Mouse (Mus musculus) ES-Bruce4 (cell line): ENCODE results near the gene BC034090. TPM values are rescaled to one million over a fixed set of nuclear protein-coding genes. Genes with fewer than 3 reads are reported as not detected.

ENCODE experiments used
- H3K27ac ChIP-seq: 2 replicates; pipeline ENCODE4 v1.5.1; 2012; ENCODE audit warnings: low read length, inconsistent platforms; ENCODE audit not compliant: insufficient read depth
- H3K27me3 ChIP-seq: 2 replicates; pipeline ENCODE4 v1.6.1; 2012; ENCODE audit warnings: mild to moderate bottlenecking, low read length, inconsistent platforms; ENCODE audit not compliant: control insufficient read depth, poor library complexity, insufficient read depth, severe bottlenecking
- H3K36me3 ChIP-seq: 2 replicates; pipeline ENCODE4 v1.6.1; 2012; ENCODE audit warnings: inconsistent platforms, mild to moderate bottlenecking, low read length, moderate library complexity; ENCODE audit not compliant: control insufficient read depth, poor library complexity, insufficient read depth, severe bottlenecking
- H3K4me1 ChIP-seq: one replicate; pipeline ENCODE4 v1.8.1; 2011; ENCODE audit warnings: low read length; ENCODE audit not compliant: control insufficient read depth, insufficient read depth
- H3K4me3 ChIP-seq: 2 replicates; pipeline ENCODE4 v1.5.1; 2011; ENCODE audit warnings: low read depth, mild to moderate bottlenecking, low read length
- H3K9ac ChIP-seq: 2 replicates; pipeline ENCODE4 v1.6.1; 2012; ENCODE audit warnings: low read depth, mild to moderate bottlenecking, inconsistent platforms; ENCODE audit not compliant: poor library complexity, severe bottlenecking
- H3K9me3 ChIP-seq: replicated peaks from 2 replicates; pipeline ENCODE4 v1.6.1; 2012; ENCODE audit warnings: mild to moderate bottlenecking, low read length, inconsistent platforms; ENCODE audit not compliant: control insufficient read depth, poor library complexity, insufficient read depth, severe bottlenecking
- CTCF ChIP-seq: IDR thresholded peaks from one replicate; pipeline ENCODE4 v1.8.1; 2011; ENCODE audit warnings: low read depth, low read length
- EP300 ChIP-seq: IDR thresholded peaks from 2 replicates; pipeline ENCODE4 v1.6.1; 2011; ENCODE audit warnings: low read depth, low read length; ENCODE audit not compliant: insufficient read depth
- POLR2A ChIP-seq: IDR thresholded peaks from one replicate; pipeline ENCODE4 v1.8.1; 2011; ENCODE audit warnings: low read length; ENCODE audit not compliant: insufficient read depth
- polyA plus RNA-seq: library from polyadenylated mRNA; stranded (reverse); fragments of >200 nt; gene quantifications from 2 replicates; pipeline ENCODE4 v1.2.4, GENCODE M21; 2011; ENCODE audit warnings: low read depth; ENCODE audit not compliant: missing spikeins, insufficient read depth, insufficient read length

BC034090 gene
- polyA plus RNA-seq, 1 experiment = 8.4 TPM

DNA sequence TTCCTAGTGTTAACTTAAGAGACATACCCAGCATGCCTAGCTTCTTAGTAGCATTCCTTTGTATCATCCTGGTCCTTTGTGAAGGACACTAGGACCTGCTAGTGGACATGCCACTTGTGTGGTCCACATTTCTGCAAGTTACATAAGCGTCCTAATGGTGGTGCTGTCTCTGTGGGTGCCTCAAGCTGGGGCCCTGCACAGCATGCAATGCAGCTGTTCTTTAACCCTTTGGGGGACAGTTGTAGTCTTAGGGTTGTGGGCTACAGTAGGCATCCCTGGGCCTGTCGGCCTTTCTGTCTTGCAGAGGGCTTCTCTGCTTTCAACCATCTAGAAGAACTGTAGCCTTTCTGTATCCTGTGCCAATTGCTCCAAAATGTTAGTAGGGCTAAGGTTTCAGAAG lies 43.3 kb downstream of the BC034090 start:
- H3K4me3 ChIP-seq = no peak overlapping the region
- no peak overlapping the region for H3K27ac ChIP-seq
- TF ChIP-seq EP300 = no peak
- no peak for TF ChIP-seq POLR2A
- TF ChIP-seq CTCF = no peak
- H3K9ac ChIP-seq = no peak overlapping the region
- no peaks in the 10 kb centered on the region for H3K36me3 ChIP-seq
- H3K9me3 ChIP-seq = no peaks in the 10 kb centered on the region
- no peaks in the 10 kb centered on the region for H3K27me3 ChIP-seq
- no peaks in the 10 kb centered on the region for H3K4me1 ChIP-seq

- Histone ChIP-seq H3K9ac (no peak overlapping the region), H3K36me3 (no peaks in the 10 kb centered on the region), H3K27ac (no peak overlapping the region), H3K9me3 (no peaks in the 10 kb centered on the region), H3K27me3 (no peaks in the 10 kb centered on the region), H3K4me3 (no peak overlapping the region), H3K4me1 (no peaks in the 10 kb centered on the region)
- no peak for TF ChIP-seq EP300
- TF ChIP-seq CTCF = no peak
- no peak for TF ChIP-seq POLR2A
Measured at GRCm38 (mm10) chr1:155199522-155199921, 44.7 kb downstream of the BC034090 start.

- Histone ChIP-seq H3K9me3 (no peaks in the 10 kb centered on the region), H3K4me3 (no peak overlapping the region), H3K27me3 (no peaks in the 10 kb centered on the region), H3K9ac (no peak overlapping the region), H3K27ac (no peak overlapping the region), H3K36me3 (no peaks in the 10 kb centered on the region), H3K4me1 (no peaks in the 10 kb centered on the region)
- no peak for TF ChIP-seq POLR2A
- no peak for TF ChIP-seq EP300
- TF ChIP-seq CTCF = no peak
Measured at GRCm38 (mm10) chr1:155196691-155197090, 47.6 kb downstream of the BC034090 start.

GRCm38 (mm10) chr1:155192805-155193368 lies 51.4 kb downstream of the BC034090 start:
- Histone ChIP-seq H3K9ac (no peak overlapping the region), H3K36me3 (no peaks in the 10 kb centered on the region), H3K4me3 (no peak overlapping the region), H3K27me3 (no peaks in the 10 kb centered on the region), H3K4me1 (no peaks in the 10 kb centered on the region), H3K9me3 (no peaks in the 10 kb centered on the region), H3K27ac (no peak overlapping the region)
- TF ChIP-seq CTCF (no peak), EP300 (no peak), POLR2A (no peak)

GRCm38 (mm10) chr1:155191671-155192070 lies 52.6 kb downstream of the BC034090 start:
- TF ChIP-seq EP300 (no peak), CTCF (no peak), POLR2A (no peak)
- H3K4me3 ChIP-seq = no peak overlapping the region
- H3K36me3 ChIP-seq = no peaks in the 10 kb centered on the region
- H3K9me3 ChIP-seq = no peaks in the 10 kb centered on the region
- H3K4me1 ChIP-seq = no peaks in the 10 kb centered on the region
- H3K9ac ChIP-seq = no peak overlapping the region
- H3K27me3 ChIP-seq = no peaks in the 10 kb centered on the region
- no peak overlapping the region for H3K27ac ChIP-seq

DNA sequence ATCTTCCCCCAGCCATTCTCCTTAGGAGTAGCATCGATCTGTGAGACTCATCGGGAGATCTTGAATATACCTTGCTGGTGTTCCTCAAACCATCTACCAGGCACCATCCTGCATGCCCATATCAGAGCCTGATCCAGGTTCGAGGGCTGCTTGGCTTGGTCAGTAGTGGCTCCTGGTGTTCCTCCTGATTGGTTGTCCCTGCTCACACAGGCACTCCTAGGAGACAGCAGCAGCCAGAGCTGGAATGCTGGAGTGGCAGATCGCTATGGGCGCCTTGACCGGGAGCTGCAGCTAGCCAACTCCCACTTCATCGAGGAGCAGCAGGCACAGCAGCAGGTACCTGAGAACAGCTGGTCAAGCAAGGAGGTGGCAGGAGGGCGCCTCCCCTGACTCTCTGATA lies 53.0 kb downstream of the BC034090 start:
- Histone ChIP-seq H3K4me1 (no peaks in the 10 kb centered on the region), H3K9me3 (no peaks in the 10 kb centered on the region), H3K4me3 (no peak overlapping the region), H3K36me3 (no peaks in the 10 kb centered on the region), H3K27me3 (no peaks in the 10 kb centered on the region), H3K27ac (no peak overlapping the region), H3K9ac (no peak overlapping the region)
- TF ChIP-seq EP300 (no peak), CTCF (no peak), POLR2A (no peak)
